ENCODE assay signal across 14 mouse cellular contexts in the genomic region with DNA sequence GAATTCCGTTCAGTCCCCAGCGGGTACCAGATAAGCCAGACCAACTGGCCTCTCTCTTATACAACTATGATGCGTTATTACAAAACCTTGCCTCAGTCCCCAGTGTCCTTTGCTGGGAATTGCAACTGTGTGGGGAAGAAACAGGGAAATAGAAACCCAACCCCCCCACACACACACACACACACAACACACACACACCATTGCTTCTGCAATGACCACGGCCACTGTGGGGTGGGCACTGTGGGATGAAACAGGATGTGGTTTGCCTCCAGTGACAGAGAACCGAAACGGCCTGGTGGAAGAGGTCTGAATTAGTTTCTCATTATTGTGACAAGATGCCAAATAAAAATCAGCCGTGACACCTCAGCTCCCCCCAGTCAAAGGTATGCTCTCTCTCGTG.
DNase-seq lines count a peak whose midpoint lies in the region; ATAC-seq and TF ChIP-seq lines count a peak whose summit lies in the region.
"Had no signal": no experiment of that assay in that cellular context is flagged by ENCODE, and none has a peak within 500 bp of the region (broad histone marks: within the 10 kb centered on the region; RNA-seq: fewer than 3 reads in every experiment).

No protein-coding gene starts in this region.

- 60% methylated on average over 8 of the region's 8 CpGs for WGBS in heart, postnatal 0 days
- 61% methylated on average over 8 of the region's 8 CpGs for WGBS in lung, embryonic 16.5 days
- 24% methylated on average over 8 of the region's 8 CpGs for WGBS in liver, embryonic 15.5 days (ENCODE audit: insufficient replicate concordance)

- TF ChIP-seq EP300 in heart, postnatal 0 days (IDR thresholded peaks at IDR 0.05; ENCODE audit: low read depth), result no peak

- H3K4me2 ChIP-seq in heart, postnatal 0 days (ENCODE audit: low read depth, low read length), result no peak overlapping the region
- no peak overlapping the region for H3K4me2 ChIP-seq in lung, embryonic 16.5 days (ENCODE audit: low read depth, low read length)
- H3K4me2 ChIP-seq in liver, embryonic 15.5 days, result peak overlapping the region; percentile 18; the same call in 1 of the 2 replicates
- H3K4me2 ChIP-seq: forebrain, embryonic 15.5 days; hindbrain, embryonic 15.5 days had no signal

- ATAC-seq in heart, postnatal 0 days (ENCODE audit: insufficient read depth, low read depth), result 0 out of 2 replicates have a peak, but pooled peaks have one; percentile 8
- ATAC-seq in lung, embryonic 16.5 days (ENCODE audit: low read depth), result no peak
- ATAC-seq in liver, embryonic 15.5 days (ENCODE audit: insufficient read depth), result no peak
- peak; percentile 71 for ATAC-seq in neutrophil, adult 5-6 weeks (ENCODE audit: extremely low read depth, insufficient number of reproducible peaks, low FRiP score, poor library complexity, severe bottlenecking)
- ATAC-seq: forebrain, embryonic 15.5 days had no signal

- H3K27ac ChIP-seq in heart, postnatal 0 days (ENCODE audit: low read depth), result 0 out of 2 replicates have a peak overlapping the region, but pooled peaks have one; percentile 8
- H3K27ac ChIP-seq in lung, embryonic 16.5 days (ENCODE audit: low read length), result peak overlapping the region; percentile 25; the same call in 1 of the 2 replicates
- H3K27ac ChIP-seq in liver, embryonic 15.5 days (replicated peaks), result 0 out of 2 replicates have a peak overlapping the region, but pooled peaks have one; percentile 19
- H3K27ac ChIP-seq: forebrain, embryonic 15.5 days; hindbrain, embryonic 15.5 days had no signal

- TF ChIP-seq CTCF in heart, postnatal 0 days (IDR thresholded peaks at IDR 0.05; ENCODE audit: low read depth), result no peak

- H3K4me1 ChIP-seq in heart, postnatal 0 days (ENCODE audit: control insufficient read depth, insufficient read depth), result no peaks in the 10 kb centered on the region
- H3K4me1 ChIP-seq in lung, embryonic 16.5 days (replicated peaks; ENCODE audit: control insufficient read depth, insufficient read depth, low read length), result peaks cover 5% of the 10 kb centered on the region
- no peaks in the 10 kb centered on the region; the same call in 1 of the 2 replicates for H3K4me1 ChIP-seq in liver, embryonic 15.5 days (replicated peaks)
- H3K4me1 ChIP-seq: forebrain, embryonic 15.5 days had no signal

- DNase-seq in heart, postnatal 0 days (ENCODE audit: low spot score), result no peak
- DNase-seq in heart, postnatal 4 days, result no peak
- DNase-seq in lung, postnatal 25 days (ENCODE audit: low spot score), result no peak
- no peak for DNase-seq in cerebellum, postnatal 14 days
- no peak for DNase-seq in thymus, postnatal 4 days
- DNase-seq: adrenal gland, postnatal 14 days; gastrocnemius, postnatal 10 days; right cerebral cortex, postnatal 14 days; thymus, adult 2 months had no signal

- H3K9ac ChIP-seq in heart, postnatal 0 days (replicated peaks; ENCODE audit: low read depth, low read length), result no peak overlapping the region
- no peak overlapping the region for H3K9ac ChIP-seq in lung, embryonic 16.5 days (ENCODE audit: low read length)
- H3K9ac ChIP-seq in liver, embryonic 15.5 days, result no peak overlapping the region
- H3K9ac ChIP-seq: forebrain, embryonic 15.5 days; hindbrain, embryonic 15.5 days had no signal

- no peaks in the 10 kb centered on the region for H3K36me3 ChIP-seq in heart, postnatal 0 days (replicated peaks; ENCODE audit: control insufficient read depth, insufficient read depth, low read length)
- no peaks in the 10 kb centered on the region for H3K36me3 ChIP-seq in lung, embryonic 16.5 days (ENCODE audit: control insufficient read depth, insufficient read depth, low read length)
- no peaks in the 10 kb centered on the region for H3K36me3 ChIP-seq in liver, embryonic 15.5 days (replicated peaks)
- H3K36me3 ChIP-seq: forebrain, embryonic 15.5 days; hindbrain, embryonic 15.5 days had no signal

- no peaks in the 10 kb centered on the region for H3K9me3 ChIP-seq in heart, postnatal 0 days (replicated peaks; ENCODE audit: control insufficient read depth, low read length)
- H3K9me3 ChIP-seq in lung, embryonic 16.5 days (ENCODE audit: control insufficient read depth, low read length), result no peaks in the 10 kb centered on the region
- H3K9me3 ChIP-seq in liver, embryonic 15.5 days (replicated peaks), result no peaks in the 10 kb centered on the region
- H3K9me3 ChIP-seq: forebrain, embryonic 15.5 days; hindbrain, embryonic 15.5 days had no signal

- H3K4me3 ChIP-seq in heart, postnatal 0 days (ENCODE audit: low read depth, low read length), result no peak overlapping the region
- no peak overlapping the region for H3K4me3 ChIP-seq in lung, embryonic 16.5 days (ENCODE audit: low read length)
- no peak overlapping the region for H3K4me3 ChIP-seq in liver, embryonic 15.5 days (replicated peaks)
- H3K4me3 ChIP-seq: forebrain, embryonic 15.5 days; hindbrain, embryonic 15.5 days had no signal

- H3K27me3 ChIP-seq in heart, postnatal 0 days (ENCODE audit: control insufficient read depth, insufficient read depth, low read length), result no peaks in the 10 kb centered on the region
- H3K27me3 ChIP-seq in lung, embryonic 16.5 days (ENCODE audit: control insufficient read depth, insufficient read depth, low read depth, low read length), result no peaks in the 10 kb centered on the region
- no peaks in the 10 kb centered on the region for H3K27me3 ChIP-seq in liver, embryonic 15.5 days
- H3K27me3 ChIP-seq: forebrain, embryonic 15.5 days; hindbrain, embryonic 15.5 days had no signal

Comparison
In these comparisons a context has a peak if more than half of its experiments do, and no peak if none do; other contexts are left out.
1. ATAC-seq: peak in heart, postnatal 0 days (single experiment) and neutrophil, adult 5-6 weeks (single experiment); none in lung, embryonic 16.5 days (single experiment) and liver, embryonic 15.5 days (single experiment).
2. Peak in every context shown above with its lines, with median percentiles within 50 percentile points of each other: H3K27ac ChIP-seq.